Mouse (Mus musculus): Measurements from ENCODE around the gene Ift46. TPM values are rescaled to one million over a fixed set of nuclear protein-coding genes. Genes with fewer than 3 reads are reported as not detected.

Ift46 gene
- polyA plus RNA-seq, 1 experiment from 2014 or later, result 24.5 TPM

GRCm38 (mm10) chr9:44810316-44810715, 42.6 kb downstream of the Ift46 start:
- no peaks in the 10 kb centered on the region for H3K9me3 ChIP-seq (ENCODE audit: low read length)
- no peak overlapping the region for H3K4me2 ChIP-seq (ENCODE audit: low read depth, low read length)
- peaks cover 91% of the 10 kb centered on the region for H3K36me3 ChIP-seq (replicated peaks; ENCODE audit: insufficient read depth, low read length)
- WGBS (ENCODE audit: insufficient replicate concordance), result 81% methylated on average over 10 of the region's 10 CpGs
- ATAC-seq, result no peak
- H3K4me1 ChIP-seq (ENCODE audit: insufficient read depth), result no peaks in the 10 kb centered on the region
- H3K27me3 ChIP-seq (ENCODE audit: insufficient read depth, low read length), result no peaks in the 10 kb centered on the region
- no peak for TF ChIP-seq CTCF (IDR thresholded peaks at IDR 0.05; ENCODE audit: low read depth)
- TF ChIP-seq EP300 (IDR thresholded peaks at IDR 0.05; ENCODE audit: low read depth), result no peak
- no peak overlapping the region for H3K9ac ChIP-seq (replicated peaks)
- no peak overlapping the region for H3K4me3 ChIP-seq (ENCODE audit: low read depth, low read length)
- DNase-seq, result no peak
- H3K27ac ChIP-seq (ENCODE audit: low read depth), result no peak overlapping the region

GRCm38 (mm10) chr9:44814179-44814578, 46.5 kb downstream of the Ift46 start:
- no peak overlapping the region for H3K9ac ChIP-seq (replicated peaks)
- no peak overlapping the region for H3K4me2 ChIP-seq (ENCODE audit: low read depth, low read length)
- peaks cover 91% of the 10 kb centered on the region for H3K36me3 ChIP-seq (replicated peaks; ENCODE audit: insufficient read depth, low read length)
- no peak for DNase-seq
- H3K9me3 ChIP-seq (ENCODE audit: low read length), result no peaks in the 10 kb centered on the region
- H3K27ac ChIP-seq (ENCODE audit: low read depth), result no peak overlapping the region
- ATAC-seq, result no peak
- 87% methylated on average over 8 of the region's 8 CpGs for WGBS (ENCODE audit: insufficient replicate concordance)
- no peaks in the 10 kb centered on the region for H3K27me3 ChIP-seq (ENCODE audit: insufficient read depth, low read length)
- TF ChIP-seq CTCF (IDR thresholded peaks at IDR 0.05; ENCODE audit: low read depth), result no peak
- no peak for TF ChIP-seq EP300 (IDR thresholded peaks at IDR 0.05; ENCODE audit: low read depth)
- 0 out of 2 replicates have a peak, but pooled peaks cover 3% of the 10 kb centered on the region for H3K4me1 ChIP-seq (ENCODE audit: insufficient read depth)
- no peak overlapping the region for H3K4me3 ChIP-seq (ENCODE audit: low read depth, low read length)

GRCm38 (mm10) chr9:44817522-44817921, 49.8 kb downstream of the Ift46 start:
- ATAC-seq (no peak), DNase-seq (no peak)
- H3K4me1 ChIP-seq (ENCODE audit: insufficient read depth), result 0 out of 2 replicates have a peak, but pooled peaks cover 3% of the 10 kb centered on the region
- H3K4me2 ChIP-seq (ENCODE audit: low read depth, low read length), result no peak overlapping the region
- no peak overlapping the region for H3K4me3 ChIP-seq (ENCODE audit: low read depth, low read length)
- peaks cover 97% of the 10 kb centered on the region for H3K36me3 ChIP-seq (replicated peaks; ENCODE audit: insufficient read depth, low read length)
- no peak overlapping the region for H3K27ac ChIP-seq (ENCODE audit: low read depth)
- no peak overlapping the region for H3K9ac ChIP-seq (replicated peaks)
- H3K9me3 ChIP-seq (ENCODE audit: low read length), result no peaks in the 10 kb centered on the region
- no peaks in the 10 kb centered on the region for H3K27me3 ChIP-seq (ENCODE audit: insufficient read depth, low read length)
- no peak for TF ChIP-seq CTCF (IDR thresholded peaks at IDR 0.05; ENCODE audit: low read depth)
- no peak for TF ChIP-seq EP300 (IDR thresholded peaks at IDR 0.05; ENCODE audit: low read depth)
- WGBS (ENCODE audit: insufficient replicate concordance), result 71% methylated on average over 5 of the region's 5 CpGs

GRCm38 (mm10) chr9:44819920-44820827, 52.5 kb downstream of the Ift46 start:
- no peak overlapping the region for H3K27ac ChIP-seq (ENCODE audit: low read depth)
- no peak overlapping the region for H3K9ac ChIP-seq (replicated peaks)
- peaks cover 93% of the 10 kb centered on the region for H3K36me3 ChIP-seq (replicated peaks; ENCODE audit: insufficient read depth, low read length)
- H3K9me3 ChIP-seq (ENCODE audit: low read length), result no peaks in the 10 kb centered on the region
- no peak overlapping the region for H3K4me2 ChIP-seq (ENCODE audit: low read depth, low read length)
- WGBS (ENCODE audit: insufficient replicate concordance), result 90% methylated on average over 15 of the region's 15 CpGs
- TF ChIP-seq EP300 (IDR thresholded peaks at IDR 0.05; ENCODE audit: low read depth) (no peak), CTCF (IDR thresholded peaks at IDR 0.05; ENCODE audit: low read depth) (no peak)
- ATAC-seq, result no peak
- DNase-seq, result no peak
- H3K4me1 ChIP-seq (ENCODE audit: insufficient read depth), result 0 out of 2 replicates have a peak, but pooled peaks cover 3% of the 10 kb centered on the region
- no peak overlapping the region for H3K4me3 ChIP-seq (ENCODE audit: low read depth, low read length)
- no peaks in the 10 kb centered on the region for H3K27me3 ChIP-seq (ENCODE audit: insufficient read depth, low read length)

- TF ChIP-seq CTCF (IDR thresholded peaks at IDR 0.05; ENCODE audit: low read depth) (no peak), EP300 (IDR thresholded peaks at IDR 0.05; ENCODE audit: low read depth) (no peak)
- WGBS (ENCODE audit: insufficient replicate concordance), result 88% methylated on average over 7 of the region's 7 CpGs
- no peak for ATAC-seq
These were observed 59.0 kb downstream of the Ift46 start for GRCm38 (mm10) chr9:44826660-44827059.

GRCm38 (mm10) chr9:44828944-44829343, 61.2 kb downstream of the Ift46 start:
- TF ChIP-seq CTCF (IDR thresholded peaks at IDR 0.05; ENCODE audit: low read depth), result no peak
- no peak for TF ChIP-seq EP300 (IDR thresholded peaks at IDR 0.05; ENCODE audit: low read depth)
- H3K27ac ChIP-seq (ENCODE audit: low read depth), result no peak overlapping the region
- H3K36me3 ChIP-seq (replicated peaks; ENCODE audit: insufficient read depth, low read length), result peaks cover 76% of the 10 kb centered on the region
- no peaks in the 10 kb centered on the region for H3K4me1 ChIP-seq (ENCODE audit: insufficient read depth)
- no peak overlapping the region for H3K4me2 ChIP-seq (ENCODE audit: low read depth, low read length)
- H3K9me3 ChIP-seq (ENCODE audit: low read length), result no peaks in the 10 kb centered on the region
- no peaks in the 10 kb centered on the region for H3K27me3 ChIP-seq (ENCODE audit: insufficient read depth, low read length)
- DNase-seq (no peak), ATAC-seq (no peak)
- 94% methylated on average over 11 of the region's 11 CpGs for WGBS (ENCODE audit: insufficient replicate concordance)
- H3K4me3 ChIP-seq (ENCODE audit: low read depth, low read length), result no peak overlapping the region
- no peak overlapping the region for H3K9ac ChIP-seq (replicated peaks)

More at GRCm38 (mm10) chr9:44826660-44827059, 59.0 kb downstream of the Ift46 start:
- Histone ChIP-seq H3K27me3 (ENCODE audit: insufficient read depth, low read length) (no peaks in the 10 kb centered on the region), H3K4me2 (ENCODE audit: low read depth, low read length) (no peak overlapping the region), H3K4me1 (ENCODE audit: insufficient read depth) (no peaks in the 10 kb centered on the region), H3K36me3 (replicated peaks; ENCODE audit: insufficient read depth, low read length) (peaks cover 82% of the 10 kb centered on the region), H3K9me3 (ENCODE audit: low read length) (no peaks in the 10 kb centered on the region), H3K4me3 (ENCODE audit: low read depth, low read length) (no peak overlapping the region), H3K27ac (ENCODE audit: low read depth) (no peak overlapping the region), H3K9ac (replicated peaks) (no peak overlapping the region)
- no peak for DNase-seq

All from liver, postnatal 0 days (tissue).